Mouse (Mus musculus) MEL (cell line): ENCODE data around the gene 9930021J03Rik. TPM values are rescaled to one million over a fixed set of nuclear protein-coding genes. Genes with fewer than 3 reads are reported as not detected.

ENCODE experiments used
- DNase-seq: peaks from one replicate; pipeline ENCODE4 v3.0.0; 2011; ENCODE audit warnings: low read depth, low spot score
- H3K27ac ChIP-seq: 2 replicates; pipeline ENCODE4 v1.5.1; 2012; ENCODE audit warnings: low read depth, mild to moderate bottlenecking, control low read depth, low read length, moderate library complexity; ENCODE audit not compliant: control insufficient read depth
- H3K27me3 ChIP-seq, 2 experiments: fragments of 150-350 bp in 1 of 2; sonication (generic) in 1 of 2; 2 replicates each; pipeline ENCODE4 v1.6.1; 2012; ENCODE audit warnings: low read length in 2 of 2, mild to moderate bottlenecking in 2 of 2, improper control_type of control experiment in 1 of 2, moderate library complexity in 1 of 2; ENCODE audit not compliant: insufficient read depth in 2 of 2, control insufficient read depth in 1 of 2
- H3K36me3 ChIP-seq, 2 experiments: 2 replicates each; pipeline ENCODE4 v1.6.1; 2012 to 2014; ENCODE audit warnings: low read length in 2 of 2, improper control_type of control experiment in 1 of 2, inconsistent platforms in 1 of 2, mild to moderate bottlenecking in 1 of 2; ENCODE audit not compliant: insufficient read depth in 2 of 2, control insufficient read depth in 1 of 2
- H3K4me1 ChIP-seq, 2 experiments: fragments of 150-350 bp in 1 of 2; sonication (generic) in 1 of 2; 2 replicates each; pipeline ENCODE4 v1.6.1; 2012; ENCODE audit warnings: low read length in 2 of 2, improper control_type of control experiment in 1 of 2, mild to moderate bottlenecking in 1 of 2; ENCODE audit not compliant: insufficient read depth in 2 of 2, control insufficient read depth in 1 of 2
- H3K4me3 ChIP-seq, 2 experiments: fragments of 150-350 bp in 1 of 2; sonication (generic) in 1 of 2; 2 replicates each; pipeline ENCODE4 v1.5.1; 2012; ENCODE audit warnings: low read depth in 2 of 2, low read length in 2 of 2, mild to moderate bottlenecking in 2 of 2, moderate library complexity in 2 of 2, control low read depth in 1 of 2, improper control_type of control experiment in 1 of 2; ENCODE audit not compliant: control insufficient read depth in 1 of 2, insufficient read depth in 1 of 2
- H3K79me2 ChIP-seq: 2 replicates; pipeline ENCODE4 v1.6.1; 2012; ENCODE audit warnings: mild to moderate bottlenecking, low read length, moderate library complexity; ENCODE audit not compliant: control insufficient read depth, poor library complexity, insufficient read depth
- H3K9ac ChIP-seq: 2 replicates; pipeline ENCODE4 v1.6.1; 2012; ENCODE audit warnings: low read depth, mild to moderate bottlenecking, control low read depth, low read length, moderate library complexity; ENCODE audit not compliant: control insufficient read depth, poor library complexity, severe bottlenecking
- H3K9me3 ChIP-seq: fragments of 150-350 bp; sonication (generic); replicated peaks from 2 replicates; pipeline ENCODE4 v1.6.1; 2012; ENCODE audit warnings: mild to moderate bottlenecking, low read length, improper control_type of control experiment, moderate library complexity; ENCODE audit not compliant: insufficient read depth
- BHLHE40 ChIP-seq: IDR thresholded peaks from 2 replicates; pipeline ENCODE4 v1.6.1; 2012; ENCODE audit warnings: low read depth, mild to moderate bottlenecking, inconsistent platforms, low read length, improper control_type of control experiment, borderline replicate concordance
- CHD2 ChIP-seq: IDR thresholded peaks from 2 replicates; pipeline ENCODE4 v1.6.1; 2011; ENCODE audit warnings: low read length, improper control_type of control experiment
- CTCF ChIP-seq, 3 experiments: IDR thresholded peaks in 2 of 3; conservative IDR thresholded peaks in 1 of 3; 2 replicates each; pipeline ENCODE4 v1.5.1; 2011 to 2012; ENCODE audit warnings: low read length in 3 of 3, low read depth in 2 of 3, mild to moderate bottlenecking in 2 of 3, improper control_type of control experiment in 1 of 3, inconsistent platforms in 1 of 3, mixed read lengths in 1 of 3, moderate library complexity in 1 of 3; ENCODE audit not compliant: control insufficient read depth in 1 of 3, insufficient read depth in 1 of 3, poor library complexity in 1 of 3, severe bottlenecking in 1 of 3
- E2F4 ChIP-seq: IDR thresholded peaks from 2 replicates; pipeline ENCODE4 v1.6.1; 2011; ENCODE audit warnings: low read depth, low read length, improper control_type of control experiment, borderline replicate concordance
- EP300 ChIP-seq, 2 experiments: IDR thresholded peaks; 2 replicates each; pipeline ENCODE4 v1.6.1; 2011; ENCODE audit warnings: improper control_type of control experiment in 2 of 2, low read length in 2 of 2, low read depth in 1 of 2, mild to moderate bottlenecking in 1 of 2
- ETS1 ChIP-seq: IDR thresholded peaks from 2 replicates; pipeline ENCODE4 v1.6.1; 2012; ENCODE audit warnings: low read depth, mild to moderate bottlenecking, inconsistent platforms, low read length, improper control_type of control experiment, moderate library complexity
- GABPA ChIP-seq: IDR thresholded peaks from 2 replicates; pipeline ENCODE4 v1.6.1; 2012; ENCODE audit warnings: low read depth, mild to moderate bottlenecking, inconsistent platforms, low read length, improper control_type of control experiment, moderate library complexity
- GATA1 ChIP-seq: IDR thresholded peaks from 2 replicates; pipeline ENCODE4 v1.6.1; 2011; ENCODE audit warnings: low read depth, low read length, improper control_type of control experiment
- HCFC1 ChIP-seq: IDR thresholded peaks from 2 replicates; pipeline ENCODE4 v1.6.1; 2012; ENCODE audit warnings: low read depth, mild to moderate bottlenecking, inconsistent platforms, low read length, improper control_type of control experiment, moderate library complexity
- JUND ChIP-seq: IDR thresholded peaks from 2 replicates; pipeline ENCODE4 v1.6.1; 2011; ENCODE audit warnings: low read depth, mild to moderate bottlenecking, improper control_type of control experiment, low read length
- KAT2A ChIP-seq: conservative IDR thresholded peaks from 2 replicates; pipeline ENCODE4 v1.6.1; 2012; ENCODE audit warnings: low read depth, low read length, improper control_type of control experiment, inconsistent platforms
- MAX ChIP-seq: IDR thresholded peaks from 2 replicates; pipeline ENCODE4 v1.6.1; 2011; ENCODE audit warnings: low read length, improper control_type of control experiment
- MAZ ChIP-seq: IDR thresholded peaks from 2 replicates; pipeline ENCODE4 v1.6.1; 2012; ENCODE audit warnings: low read depth, mild to moderate bottlenecking, inconsistent platforms, low read length, improper control_type of control experiment
- MEF2A ChIP-seq: IDR thresholded peaks from 2 replicates; pipeline ENCODE4 v1.6.1; 2014; ENCODE audit warnings: low read depth, mild to moderate bottlenecking, inconsistent platforms, low read length, improper control_type of control experiment; ENCODE audit not compliant: poor library complexity, insufficient replicate concordance, severe bottlenecking; ENCODE audit errors: extremely low read depth
- MXI1 ChIP-seq: IDR thresholded peaks from 2 replicates; pipeline ENCODE4 v1.6.1; 2011; ENCODE audit warnings: mild to moderate bottlenecking, low read depth, low read length, improper control_type of control experiment
- MYB ChIP-seq: IDR thresholded peaks from 2 replicates; pipeline ENCODE4 v1.6.1; 2011; ENCODE audit warnings: mild to moderate bottlenecking, low read depth, low read length, improper control_type of control experiment
- MYC ChIP-seq: IDR thresholded peaks from 2 replicates; pipeline ENCODE4 v1.6.1; 2011; ENCODE audit warnings: low read depth, mild to moderate bottlenecking, low read length, improper control_type of control experiment, moderate library complexity
- NELFE ChIP-seq: IDR thresholded peaks from 2 replicates; pipeline ENCODE4 v1.6.1; 2011; ENCODE audit warnings: low read depth, low read length, improper control_type of control experiment
- NRF1 ChIP-seq: IDR thresholded peaks from 2 replicates; pipeline ENCODE4 v1.6.1; 2014; ENCODE audit warnings: low read depth, mild to moderate bottlenecking, inconsistent platforms, low read length, improper control_type of control experiment, moderate library complexity; ENCODE audit not compliant: poor library complexity, insufficient read depth, severe bottlenecking
- POLR2A ChIP-seq, 2 experiments: IDR thresholded peaks; 2 replicates each; pipeline ENCODE4 v1.6.1; 2011 to 2012; ENCODE audit warnings: low read length in 2 of 2, mild to moderate bottlenecking in 2 of 2, control low read depth in 1 of 2, improper control_type of control experiment in 1 of 2, low read depth in 1 of 2, moderate library complexity in 1 of 2; ENCODE audit not compliant: control insufficient read depth in 1 of 2, insufficient read depth in 1 of 2, poor library complexity in 1 of 2
- POLR2AphosphoS5 ChIP-seq: IDR thresholded peaks from 2 replicates; pipeline ENCODE4 v1.6.1; 2012; ENCODE audit warnings: low read depth, borderline replicate concordance, mild to moderate bottlenecking, inconsistent platforms, low read length, moderate library complexity, mixed read lengths
- RAD21 ChIP-seq: IDR thresholded peaks from 2 replicates; pipeline ENCODE4 v1.6.1; 2011; ENCODE audit warnings: mild to moderate bottlenecking, low read depth, low read length, improper control_type of control experiment
- RCOR1 ChIP-seq: IDR thresholded peaks from 2 replicates; pipeline ENCODE4 v1.6.1; 2012; ENCODE audit warnings: low read depth, mild to moderate bottlenecking, inconsistent platforms, low read length, improper control_type of control experiment
- SMC3 ChIP-seq: IDR thresholded peaks from 2 replicates; pipeline ENCODE4 v1.6.1; 2011; ENCODE audit warnings: low read depth, low read length, improper control_type of control experiment
- TAL1 ChIP-seq: IDR thresholded peaks from 2 replicates; pipeline ENCODE4 v1.6.1; 2012; ENCODE audit warnings: mild to moderate bottlenecking, inconsistent platforms, low read length, moderate library complexity, mixed read lengths
- TBP ChIP-seq: IDR thresholded peaks from 2 replicates; pipeline ENCODE4 v1.8.0; 2011; ENCODE audit warnings: low read depth, low read length, improper control_type of control experiment
- TCF12 ChIP-seq: IDR thresholded peaks from 2 replicates; pipeline ENCODE4 v1.6.1; 2014; ENCODE audit warnings: low read depth, mild to moderate bottlenecking, inconsistent platforms, low read length, improper control_type of control experiment, moderate library complexity
- UBTF ChIP-seq: IDR thresholded peaks from 2 replicates; pipeline ENCODE4 v1.6.1; 2012; ENCODE audit warnings: low read depth, mild to moderate bottlenecking, inconsistent platforms, low read length, improper control_type of control experiment, moderate library complexity, borderline replicate concordance; ENCODE audit not compliant: insufficient read depth
- USF1 ChIP-seq: IDR thresholded peaks from 2 replicates; pipeline ENCODE4 v1.6.1; 2014; ENCODE audit warnings: low read depth, mild to moderate bottlenecking, inconsistent platforms, low read length, improper control_type of control experiment, moderate library complexity
- USF2 ChIP-seq, 2 experiments: IDR thresholded peaks; 2 replicates each; pipeline ENCODE4 v1.6.1; 2011 to 2012; ENCODE audit warnings: improper control_type of control experiment in 2 of 2, low read length in 2 of 2, borderline replicate concordance in 1 of 2, inconsistent platforms in 1 of 2, low read depth in 1 of 2, mild to moderate bottlenecking in 1 of 2; ENCODE audit not compliant: insufficient read depth in 1 of 2
- ZC3H11A ChIP-seq: IDR thresholded peaks from 2 replicates; pipeline ENCODE4 v1.6.1; 2012; ENCODE audit warnings: low read depth, mild to moderate bottlenecking, inconsistent platforms, low read length, improper control_type of control experiment
- ZKSCAN1 ChIP-seq: IDR thresholded peaks from 2 replicates; pipeline ENCODE4 v1.6.1; 2012; ENCODE audit warnings: low read depth, mild to moderate bottlenecking, inconsistent platforms, low read length, improper control_type of control experiment, moderate library complexity
- ZMIZ1 ChIP-seq: IDR thresholded peaks from 2 replicates; pipeline ENCODE4 v1.6.1; 2012; ENCODE audit warnings: low read depth, mild to moderate bottlenecking, inconsistent platforms, low read length, improper control_type of control experiment, moderate library complexity
- ZNF384 ChIP-seq: IDR thresholded peaks from 2 replicates; pipeline ENCODE4 v1.6.1; 2012; ENCODE audit warnings: low read depth, mild to moderate bottlenecking, inconsistent platforms, low read length, improper control_type of control experiment
- polyA plus RNA-seq, 2 experiments: library from polyadenylated mRNA; stranded (reverse) in 1 of 2; unstranded in 1 of 2; fragments of >175 nt in 1 of 2; fragments of >200 nt in 1 of 2; gene quantifications; 2 replicates each; pipeline versions ENCODE4 v1.2.1 to v1.2.4; 2012; ENCODE audit warnings: low replicate concordance in 2 of 2, low read depth in 1 of 2; ENCODE audit not compliant: insufficient read length in 2 of 2, insufficient read depth in 1 of 2, missing spikeins in 1 of 2
- total RNA-seq: library from RNA; depleted of rRNA; stranded (reverse); fragments of 300-350 nt; gene quantifications from 2 replicates; pipeline ENCODE4 v1.2.3, GENCODE M21; 2012

9930021J03Rik gene
- total and polyA plus RNA-seq, 3 experiments: 19.9 to 216 (median 40.9) TPM

- no peaks in the 10 kb centered on the region for H3K79me2 ChIP-seq
- peak overlapping the region; percentile 51 for H3K27ac ChIP-seq
- H3K9me3 ChIP-seq: no peaks in the 10 kb centered on the region
- H3K36me3 ChIP-seq: peaks cover 0 to 19% of the 10 kb centered on the region in 2 experiments; a peak in 2 of 4 replicates
- H3K4me1 ChIP-seq: peaks cover 5 to 25% of the 10 kb centered on the region in 2 experiments
- DNase-seq: peak; percentile 95
- no peak overlapping the region for H3K4me3 ChIP-seq
- H3K27me3 ChIP-seq: no peaks in the 10 kb centered on the region
- no peak overlapping the region for H3K9ac ChIP-seq
- TF ChIP-seq ZC3H11A (peak; percentile 16; the same call in 1 of the 2 replicates), USF2 (IDR thresholded peaks at IDR 0.05; ENCODE audit: borderline replicate concordance in 1 of 2, insufficient read depth in 1 of 2, low read depth in 1 of 2, low read length in 2 of 2) (no peak), CTCF (IDR thresholded peaks at IDR 0.05 in 2 of 3, conservative IDR thresholded peaks at IDR 0.05 in 1 of 3; ENCODE audit: control insufficient read depth in 1 of 3, insufficient read depth in 1 of 3, low read depth in 2 of 3, low read length in 3 of 3, poor library complexity in 1 of 3, severe bottlenecking in 1 of 3) (no peak), ZKSCAN1 (no peak), JUND (no peak), RAD21 (no peak), MAX (peak; percentile 83), ZMIZ1 (no peak), NRF1 (no peak), MYB (no peak), KAT2A (no peak; the same call in 1 of the 2 replicates), TAL1 (peak; percentile 61), TCF12 (peak; percentile 97), POLR2AphosphoS5 (no peak), UBTF (no peak), HCFC1 (peak; percentile 60), E2F4 (no peak), POLR2A (IDR thresholded peaks at IDR 0.05; ENCODE audit: control insufficient read depth in 1 of 2, insufficient read depth in 1 of 2, low read depth in 1 of 2, low read length in 2 of 2, poor library complexity in 1 of 2) (no peak), MXI1 (peak; percentile 87), SMC3 (peak; percentile 12; the same call in 1 of the 2 replicates), EP300 (IDR thresholded peaks at IDR 0.05; ENCODE audit: low read depth in 1 of 2, low read length in 2 of 2) (peak; percentile 96 to 97), BHLHE40 (peak; percentile 85; the same call in 1 of the 2 replicates), GABPA (peak; percentile 70), ZNF384 (peak; percentile 42; the same call in 1 of the 2 replicates), GATA1 (peak; percentile 99), NELFE (no peak), RCOR1 (peak; percentile 91), MEF2A (peak; percentile 95; the same call in 1 of the 2 replicates), TBP (peak; percentile 44; the same call in 1 of the 2 replicates), ETS1 (peak; percentile 97), MYC (peak; percentile 94), USF1 (no peak), MAZ (peak; percentile 71; the same call in 1 of the 2 replicates), CHD2 (peak; percentile 48; the same call in 1 of the 2 replicates)
These were observed 125.3 kb downstream of the 9930021J03Rik start for GRCm38 (mm10) chr19:29680182-29681152.
